Mouse (Mus musculus) testis, adult 2 months (tissue): ENCODE measurements around the gene Glg1.
"Not testable (repeated sequence)": the region's sequence is repeated elsewhere in the genome, so short reads cannot be mapped to it uniquely, and the experiment has no call there.

Experiments used
- CTCF ChIP-seq: fragments of 200-500 bp; IDR thresholded peaks from 2 replicates; pipeline ENCODE4 v1.5.1; 2012; ENCODE audit warnings: low read depth, mild to moderate bottlenecking, inconsistent platforms, low read length, moderate library complexity; ENCODE audit not compliant: control insufficient read depth, insufficient read depth, insufficient replicate concordance
- POLR2A ChIP-seq: fragments of 200-500 bp; IDR thresholded peaks from 2 replicates; pipeline ENCODE4 v1.6.1; 2012; ENCODE audit warnings: low read depth, mild to moderate bottlenecking, inconsistent platforms, low read length, moderate library complexity; ENCODE audit not compliant: control insufficient read depth

DNA sequence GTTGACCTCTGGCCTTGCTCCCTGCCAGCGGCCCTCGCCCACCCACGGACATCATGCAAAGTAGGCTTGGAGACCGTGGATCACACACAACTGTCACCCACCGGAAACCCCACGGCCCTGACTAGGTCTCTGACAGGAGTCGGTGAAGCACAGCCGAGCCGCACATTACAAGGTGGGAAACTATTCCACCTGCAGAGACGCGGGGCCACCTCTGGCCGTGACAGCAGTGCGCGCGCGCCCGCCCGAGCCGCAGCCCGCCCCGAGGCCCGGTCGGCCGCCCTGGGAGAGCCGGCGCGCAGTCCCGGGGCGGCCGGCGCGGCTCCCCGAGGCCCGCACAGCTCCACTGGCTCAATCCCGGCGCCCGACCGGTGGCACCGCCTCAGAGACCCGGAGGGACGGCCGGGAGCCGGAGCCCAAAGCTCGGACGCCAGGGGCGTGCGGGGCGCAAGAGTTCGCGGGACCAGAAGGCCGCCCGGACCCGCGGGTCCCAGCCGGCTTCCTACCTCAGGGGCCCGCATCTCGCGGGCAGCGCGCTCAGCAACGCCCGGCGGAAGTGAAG, 114.0 kb downstream of the Glg1 start:
- TF ChIP-seq CTCF, POLR2A: not testable (repeated sequence)
